Mouse (Mus musculus) liver, embryonic 16.5 days (tissue): ENCODE results near the gene Kng1. TPM values are rescaled to one million over a fixed set of nuclear protein-coding genes. Genes with fewer than 3 reads are reported as not detected.
"Not testable (repeated sequence)": the region's sequence is repeated elsewhere in the genome, so short reads cannot be mapped to it uniquely, and the experiment has no call there.

ENCODE experiments used
- ATAC-seq: fragments of 200-750 bp; cut with Nextera tagmentation; 2 replicates; pipeline ENCODE4 v1.8.0; 2017; ENCODE audit warnings: low read depth, mild to moderate bottlenecking, moderate number of reproducible peaks, moderate library complexity
- H3K27ac ChIP-seq: fragments of 300-500 bp; sonication (generic); 2 replicates; pipeline ENCODE4 v1.5.1; 2014; ENCODE audit warnings: mild to moderate bottlenecking, low read length
- H3K27me3 ChIP-seq: fragments of 300-500 bp; sonication (generic); 2 replicates; pipeline ENCODE4 v1.6.1; 2014; ENCODE audit warnings: low read depth, low read length, mixed read lengths; ENCODE audit not compliant: control insufficient read depth, insufficient read depth
- H3K36me3 ChIP-seq: fragments of 300-500 bp; sonication (generic); 2 replicates; pipeline ENCODE4 v1.6.1; 2014; ENCODE audit warnings: mild to moderate bottlenecking; ENCODE audit not compliant: control insufficient read depth, insufficient read depth
- H3K4me1 ChIP-seq: fragments of 300-500 bp; sonication (generic); 2 replicates; pipeline ENCODE4 v1.6.1; 2014; ENCODE audit warnings: low read depth, low read length, mixed read lengths; ENCODE audit not compliant: control insufficient read depth
- H3K4me2 ChIP-seq: fragments of 300-500 bp; sonication (generic); 2 replicates; pipeline ENCODE4 v1.6.1; 2014; ENCODE audit warnings: low read depth, low read length, mixed read lengths
- H3K4me3 ChIP-seq: fragments of 300-500 bp; sonication (generic); 2 replicates; pipeline ENCODE4 v1.5.1; 2014; ENCODE audit warnings: low read depth, mild to moderate bottlenecking, low read length
- H3K9ac ChIP-seq: fragments of 300-500 bp; sonication (generic); 2 replicates; pipeline ENCODE4 v1.6.1; 2014; ENCODE audit warnings: low read depth, low read length
- H3K9me3 ChIP-seq: fragments of 300-500 bp; sonication (generic); replicated peaks from 2 replicates; pipeline ENCODE4 v1.6.1; 2016; ENCODE audit warnings: low read length; ENCODE audit not compliant: control insufficient read depth
- WGBS: fragments of 180-500 bp; shearing (Covaris S2); extraction: QIAGEN DNeasy Blood & Tissue Kit; methylation state at CpG from one replicate; pipeline ENCODE4 v1.1.7; 2014; ENCODE audit not compliant: insufficient replicate concordance; 5-methylcytosine and 5-hydroxymethylcytosine counted together
- polyA plus RNA-seq: library from polyadenylated mRNA; unstranded; fragments of >200 nt; fragmentation: Nextera tagmentation; extraction: Ambion mirVana; gene quantifications from 2 replicates; pipeline ENCODE4 v1.2.1, GENCODE M21; 2015

Gene Kng1
- polyA plus RNA-seq, 1 experiment from 2014 or later: 1,294 TPM

DNA sequence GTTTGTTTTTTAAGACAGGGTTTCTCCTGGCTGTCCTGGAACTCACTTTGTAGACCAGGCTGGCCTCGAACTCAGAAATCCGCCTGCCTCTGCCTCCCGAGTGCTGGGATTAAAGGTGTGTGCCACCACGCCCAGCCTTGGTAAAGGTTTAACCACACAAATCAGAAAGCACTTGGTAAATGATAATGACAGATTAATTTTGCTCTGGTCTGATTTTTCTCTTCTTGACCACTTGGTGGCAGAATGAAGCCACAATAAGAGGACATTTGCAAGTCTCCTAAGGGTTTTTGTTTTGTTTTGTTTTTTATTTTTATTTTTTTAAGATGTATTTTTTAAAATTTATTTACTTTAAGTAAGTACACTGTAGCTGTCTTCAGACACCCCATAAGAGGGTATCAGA lies 30.0 kb downstream of the Kng1 start:
- not testable (repeated sequence) for H3K4me1 ChIP-seq, ATAC-seq, H3K9ac ChIP-seq, H3K4me3 ChIP-seq, H3K9me3 ChIP-seq, H3K27ac ChIP-seq, H3K27me3 ChIP-seq, H3K4me2 ChIP-seq, H3K36me3 ChIP-seq
- WGBS: 19% methylated on average over 4 of the region's 4 CpGs

DNA sequence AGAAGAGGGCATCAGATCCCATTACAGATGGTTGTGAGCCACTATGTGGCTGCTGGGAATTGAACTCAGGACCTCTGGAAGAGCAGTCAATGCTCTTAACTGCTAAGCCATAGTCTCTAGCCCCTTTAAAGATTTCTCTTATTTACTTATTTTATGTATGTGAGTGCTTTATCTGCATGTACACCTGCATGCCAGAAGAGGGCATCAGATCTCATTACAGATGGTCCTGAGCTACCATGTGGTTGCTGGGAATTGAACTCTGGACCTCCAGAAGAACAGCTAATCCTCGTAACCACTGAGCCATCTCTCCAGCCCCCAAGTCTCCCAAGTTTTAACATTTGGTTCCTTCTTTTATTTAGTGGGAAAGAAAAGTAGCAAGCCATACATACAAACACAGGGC lies 30.8 kb downstream of the Kng1 start:
- ATAC-seq, H3K9me3 ChIP-seq, H3K9ac ChIP-seq, H3K36me3 ChIP-seq, H3K4me3 ChIP-seq, H3K27ac ChIP-seq, H3K27me3 ChIP-seq, H3K4me2 ChIP-seq, H3K4me1 ChIP-seq: not testable (repeated sequence)
- WGBS: 65% methylated on average over 1 of the region's 1 CpGs

DNA sequence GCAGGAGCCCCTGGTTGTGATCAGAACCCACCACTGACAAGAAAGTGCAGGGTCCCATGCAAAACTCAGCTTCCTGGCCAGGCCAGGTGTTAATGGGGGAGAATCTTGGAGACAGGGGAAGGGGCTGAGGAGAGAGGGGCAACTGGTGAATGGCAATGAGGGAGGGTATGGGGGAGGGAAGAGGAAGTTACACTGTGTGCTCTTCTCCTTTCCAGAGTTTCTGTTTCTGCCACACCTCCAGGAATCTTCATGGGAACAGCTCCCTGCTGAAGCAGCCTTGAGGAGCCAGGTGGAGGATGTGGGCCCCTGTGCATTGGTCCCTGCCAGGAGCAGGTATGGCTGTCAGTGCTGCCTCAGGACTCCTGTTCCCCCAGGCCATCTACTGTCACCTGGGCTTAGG lies 33.7 kb downstream of the Kng1 start:
- H3K9me3 ChIP-seq, H3K4me1 ChIP-seq, H3K36me3 ChIP-seq, H3K4me3 ChIP-seq, H3K9ac ChIP-seq, ATAC-seq, H3K4me2 ChIP-seq, H3K27ac ChIP-seq, H3K27me3 ChIP-seq: not testable (repeated sequence)

DNA sequence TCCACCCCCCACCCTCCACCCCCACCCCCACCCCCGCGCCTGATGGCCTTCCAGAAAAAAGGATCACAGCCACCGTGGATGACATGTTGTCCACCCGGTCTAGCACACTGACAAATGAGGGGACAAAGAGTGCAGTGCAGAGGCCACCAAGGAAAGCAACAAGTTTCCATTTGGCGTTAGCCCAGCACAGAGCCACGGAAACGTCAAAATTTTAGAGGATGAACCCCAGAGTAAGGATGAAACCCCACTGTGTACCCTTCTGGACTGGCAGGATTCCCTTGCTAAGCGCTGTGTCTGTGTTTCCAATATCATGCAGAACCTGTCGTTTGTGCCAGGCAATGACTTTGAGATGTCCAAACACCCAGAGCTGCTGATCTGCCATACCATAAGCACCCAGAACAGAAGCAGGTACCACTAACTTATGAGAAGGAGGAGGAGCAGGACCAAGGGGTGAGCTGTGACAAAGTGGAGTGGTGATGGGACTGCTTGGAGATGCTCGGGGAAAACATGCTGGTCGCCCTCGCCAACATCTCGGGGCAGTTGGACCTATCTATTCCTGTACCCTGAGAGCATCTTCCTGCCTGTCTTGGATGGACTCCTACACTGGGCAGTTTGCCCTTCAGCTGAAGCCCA lies 35.8 kb downstream of the Kng1 start:
- no peak overlapping the region for H3K27ac ChIP-seq
- no peak overlapping the region for H3K4me3 ChIP-seq
- ATAC-seq: no peak
- no peaks in the 10 kb centered on the region for H3K27me3 ChIP-seq
- no peaks in the 10 kb centered on the region for H3K9me3 ChIP-seq
- H3K9ac ChIP-seq: no peak overlapping the region
- H3K4me2 ChIP-seq: no peak overlapping the region
- H3K36me3 ChIP-seq: no peaks in the 10 kb centered on the region
- no peaks in the 10 kb centered on the region for H3K4me1 ChIP-seq
- 70% methylated on average over 13 of the region's 13 CpGs for WGBS

DNA sequence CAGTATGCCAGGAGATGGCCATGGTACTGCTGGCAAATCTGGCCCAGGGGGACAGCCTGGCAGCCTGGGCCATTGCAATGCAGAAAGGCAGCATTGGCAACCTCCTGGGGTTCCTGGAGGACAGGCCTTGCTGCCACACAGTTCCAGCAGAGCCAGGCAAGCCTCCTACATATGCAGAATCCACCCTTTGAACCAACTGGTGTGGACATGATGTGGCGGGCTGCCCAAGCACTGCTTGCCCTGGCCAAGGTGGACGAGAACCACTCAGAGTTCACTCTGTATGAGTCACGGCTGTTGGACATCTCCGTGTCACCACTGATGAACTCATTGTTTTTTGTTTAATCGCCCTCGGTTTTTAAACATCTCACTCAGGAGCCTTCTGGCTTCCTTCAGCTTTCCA lies 36.5 kb downstream of the Kng1 start:
- no peak overlapping the region for H3K4me3 ChIP-seq
- H3K4me2 ChIP-seq: no peak overlapping the region
- H3K36me3 ChIP-seq: no peaks in the 10 kb centered on the region
- H3K27me3 ChIP-seq: no peaks in the 10 kb centered on the region
- no peaks in the 10 kb centered on the region for H3K9me3 ChIP-seq
- ATAC-seq: no peak
- no peak overlapping the region for H3K27ac ChIP-seq
- no peaks in the 10 kb centered on the region for H3K4me1 ChIP-seq
- WGBS: 72% methylated on average over 6 of the region's 6 CpGs
- no peak overlapping the region for H3K9ac ChIP-seq

DNA sequence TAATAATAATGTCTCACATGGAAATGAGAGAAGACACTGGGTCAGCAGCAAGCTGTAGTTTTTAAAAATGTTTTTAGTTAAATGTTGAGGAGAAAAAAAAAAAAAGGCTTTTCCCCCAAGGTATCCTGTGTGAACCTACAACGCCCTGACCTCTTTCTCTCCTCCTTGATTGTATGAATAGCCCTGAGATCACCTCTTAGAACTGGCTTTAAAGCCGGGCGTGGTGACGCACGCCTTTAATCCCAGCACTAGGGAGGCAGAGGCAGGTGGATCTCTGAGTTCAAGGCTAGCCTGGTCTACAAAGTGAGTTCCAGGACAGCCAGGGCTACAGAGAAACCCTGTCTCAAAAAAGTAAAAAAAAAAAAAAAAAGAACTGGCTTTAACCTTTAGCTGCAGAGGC lies 37.9 kb downstream of the Kng1 start:
- not testable (repeated sequence) for ATAC-seq
- 75% methylated on average over 5 of the region's 5 CpGs for WGBS

DNA sequence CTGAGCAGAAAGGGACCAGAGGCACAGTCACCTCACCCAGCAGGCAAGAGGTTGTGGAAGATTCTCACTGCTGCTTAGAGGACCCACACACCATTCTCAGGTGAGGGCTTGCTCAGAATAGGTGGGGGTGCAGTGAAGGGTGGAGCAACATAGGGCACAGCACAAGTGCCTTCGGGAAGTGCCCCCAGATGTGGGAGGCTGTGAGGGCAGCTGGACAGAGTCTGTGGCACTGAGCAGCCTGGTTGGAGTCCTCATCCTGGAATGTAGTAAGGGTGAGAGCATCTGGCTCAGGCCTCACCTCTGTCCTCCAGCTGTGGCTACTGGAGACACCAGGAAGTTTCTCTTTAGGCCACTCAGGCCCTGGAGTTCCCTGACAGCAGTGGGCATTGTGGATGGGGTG lies 39.2 kb downstream of the Kng1 start:
- ATAC-seq, H3K4me2 ChIP-seq, H3K9me3 ChIP-seq, H3K27ac ChIP-seq, H3K9ac ChIP-seq, H3K4me3 ChIP-seq, H3K36me3 ChIP-seq, H3K4me1 ChIP-seq, H3K27me3 ChIP-seq: not testable (repeated sequence)
- WGBS: 60% methylated on average over 1 of the region's 1 CpGs

More for the DNA sequence above, 37.9 kb downstream of the Kng1 start:
- not testable (repeated sequence) for H3K4me1 ChIP-seq, H3K36me3 ChIP-seq, H3K27me3 ChIP-seq, H3K4me3 ChIP-seq, H3K27ac ChIP-seq, H3K4me2 ChIP-seq, H3K9ac ChIP-seq, H3K9me3 ChIP-seq

DNA sequence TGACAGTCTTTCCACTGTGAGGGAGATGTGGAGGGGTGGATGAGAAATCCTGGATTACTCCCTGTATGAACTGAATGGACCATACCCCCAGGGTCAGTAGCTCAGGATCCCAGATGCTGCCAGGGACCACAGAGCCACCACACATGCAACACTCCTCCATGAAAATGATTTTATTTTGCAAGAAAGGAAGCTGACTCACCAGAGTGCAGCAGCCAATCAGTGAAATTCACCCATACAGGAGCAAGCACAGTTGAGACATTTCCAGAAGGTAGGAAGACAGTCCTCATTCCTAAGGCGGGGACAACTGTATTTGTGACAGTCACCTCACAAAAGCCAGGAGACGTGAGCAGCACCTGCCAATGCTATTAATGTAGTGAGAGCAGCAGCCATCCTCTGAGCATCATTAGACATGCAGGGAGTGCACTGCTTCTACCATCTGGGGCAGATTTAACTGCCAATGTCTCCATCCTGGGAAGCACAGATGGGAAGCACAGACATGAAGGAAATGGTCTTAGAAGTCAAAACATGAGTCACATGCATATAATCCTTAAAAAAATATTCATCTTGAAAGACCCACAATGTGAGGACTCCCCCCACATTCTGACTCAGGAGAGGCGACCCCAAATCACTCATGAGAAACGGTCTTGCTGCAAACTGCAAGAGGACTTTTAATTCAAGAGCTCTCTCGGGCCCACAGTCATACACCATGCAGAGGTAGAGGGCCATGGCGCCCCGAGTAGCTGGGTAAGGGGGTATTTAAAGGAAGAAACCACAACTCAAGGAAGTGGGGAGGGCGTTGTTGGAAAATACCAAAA lies 39.8 kb downstream of the Kng1 start:
- H3K4me3 ChIP-seq, H3K27me3 ChIP-seq, H3K36me3 ChIP-seq, H3K4me2 ChIP-seq, H3K27ac ChIP-seq, ATAC-seq, H3K9ac ChIP-seq, H3K4me1 ChIP-seq, H3K9me3 ChIP-seq: not testable (repeated sequence)
- 57% methylated on average over 8 of the region's 8 CpGs for WGBS

DNA sequence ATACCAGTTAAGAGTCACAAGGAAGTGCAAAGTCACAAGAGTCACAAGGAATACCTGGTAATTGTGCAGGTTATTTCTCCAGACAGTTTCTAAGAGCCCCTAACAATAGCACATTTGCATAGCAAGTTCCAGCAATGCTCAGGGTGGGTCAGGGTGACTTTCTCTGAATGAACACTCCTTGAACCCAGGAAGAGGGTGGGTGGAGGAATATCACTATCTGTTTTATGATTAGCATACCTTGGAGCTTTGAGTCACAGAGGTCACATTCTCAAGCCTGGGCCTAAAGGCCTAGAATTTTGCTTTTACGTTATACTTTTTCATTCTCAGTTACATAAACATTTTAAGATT lies 40.4 kb downstream of the Kng1 start:
- H3K4me3 ChIP-seq, H3K9ac ChIP-seq, H3K4me2 ChIP-seq, H3K27ac ChIP-seq, ATAC-seq, H3K36me3 ChIP-seq, H3K27me3 ChIP-seq, H3K9me3 ChIP-seq: not testable (repeated sequence)
- H3K4me1 ChIP-seq: peaks cover 11% of the 10 kb centered on the region
- WGBS: 76% methylated on average over 1 of the region's 1 CpGs
